Mouse (Mus musculus): ENCODE data around the gene Ect2. TPM values are rescaled to one million over a fixed set of nuclear protein-coding genes. Genes with fewer than 3 reads are reported as not detected.

Gene Ect2
- polyA plus RNA-seq, 1 experiment from 2014 or later, result 47.2 TPM

DNA sequence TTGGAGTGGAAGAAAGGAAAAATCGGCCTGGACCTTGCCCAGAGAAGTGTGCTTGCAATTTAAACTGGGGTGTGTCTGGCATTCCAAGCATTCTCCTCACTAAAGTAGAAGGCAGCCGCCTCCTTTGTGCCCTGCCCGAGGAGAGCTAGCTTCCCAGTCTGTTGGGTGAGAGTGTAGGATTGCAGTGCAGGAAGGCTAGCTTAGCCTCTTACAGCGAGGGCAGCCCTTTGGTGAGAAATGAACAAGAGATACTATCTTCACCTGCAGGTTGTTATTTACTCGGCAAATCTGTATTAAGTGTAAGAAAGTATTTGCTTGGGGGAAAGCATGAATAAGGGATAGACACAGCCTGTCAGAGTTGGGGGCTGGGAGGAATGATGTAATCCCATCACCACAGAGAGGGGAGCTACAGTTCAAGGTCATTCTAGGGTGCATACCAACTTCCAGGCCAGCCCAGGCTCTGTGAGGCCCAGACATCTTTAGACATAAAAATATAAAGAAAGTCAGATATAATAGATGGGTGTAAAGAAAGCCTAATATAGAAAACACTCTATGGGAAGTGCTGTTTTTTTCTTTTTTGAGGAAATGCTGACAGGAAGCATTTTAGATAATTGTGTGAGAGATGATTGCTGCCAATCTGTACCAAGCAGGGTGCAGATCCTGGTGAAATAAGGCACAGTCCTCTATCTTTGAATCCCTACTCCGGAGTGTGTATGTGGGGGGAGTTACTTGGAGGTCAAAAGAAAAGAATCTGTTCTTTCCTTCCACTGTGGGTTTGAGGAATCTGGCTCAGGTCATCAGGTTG lies 1.6 kb upstream of the Ect2 start:
- Histone ChIP-seq H3K4me2 (replicated peaks) (no peak overlapping the region), H3K4me3 (no peak overlapping the region), H3K36me3 (peaks cover under 1% of the 10 kb centered on the region; the same call in 1 of the 2 replicates), H3K27me3 (no peaks in the 10 kb centered on the region), H3K4me1 (peaks cover 31% of the 10 kb centered on the region), H3K9ac (no peak overlapping the region), H3K27ac (no peak overlapping the region), H3K9me3 (no peaks in the 10 kb centered on the region)
- no peak for ATAC-seq (ENCODE audit: low FRiP score, low read depth)
- WGBS, result 24% methylated on average over 6 of the region's 6 CpGs

DNA sequence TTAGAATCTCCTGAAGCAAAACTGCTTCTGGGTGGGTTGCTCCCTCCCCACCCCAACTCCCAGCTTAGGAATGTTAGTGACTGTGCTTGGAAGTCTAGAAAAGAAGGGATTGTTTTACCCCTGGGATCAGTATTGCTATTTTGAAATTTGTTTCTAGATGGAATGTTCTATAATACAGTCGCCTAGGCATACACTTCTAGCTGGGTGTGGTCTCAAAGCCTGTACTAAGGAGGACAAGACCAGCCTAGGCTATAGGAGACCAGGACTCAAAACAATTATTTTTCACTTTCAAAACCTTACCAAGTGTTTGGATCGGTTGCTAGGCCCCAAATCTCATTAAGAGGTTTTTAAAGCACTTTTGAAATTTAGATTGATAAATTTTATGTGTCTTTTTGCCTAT lies 602 bp upstream of the Ect2 start:
- peaks cover 9% of the 10 kb centered on the region for H3K36me3 ChIP-seq
- H3K27ac ChIP-seq, result 0 out of 2 replicates have a peak overlapping the region, but pooled peaks have one; percentile 6
- H3K9ac ChIP-seq, result 0 out of 2 replicates have a peak overlapping the region, but pooled peaks have one; percentile 48
- peaks cover 31% of the 10 kb centered on the region for H3K4me1 ChIP-seq
- WGBS, result 66% methylated on average over 2 of the region's 2 CpGs
- H3K27me3 ChIP-seq, result no peaks in the 10 kb centered on the region
- no peak; the same call in 1 of the 2 replicates for ATAC-seq (ENCODE audit: low FRiP score, low read depth)
- peak overlapping the region; percentile 56 for H3K4me2 ChIP-seq (replicated peaks)
- no peaks in the 10 kb centered on the region for H3K9me3 ChIP-seq
- peak overlapping the region; percentile 85 for H3K4me3 ChIP-seq

DNA sequence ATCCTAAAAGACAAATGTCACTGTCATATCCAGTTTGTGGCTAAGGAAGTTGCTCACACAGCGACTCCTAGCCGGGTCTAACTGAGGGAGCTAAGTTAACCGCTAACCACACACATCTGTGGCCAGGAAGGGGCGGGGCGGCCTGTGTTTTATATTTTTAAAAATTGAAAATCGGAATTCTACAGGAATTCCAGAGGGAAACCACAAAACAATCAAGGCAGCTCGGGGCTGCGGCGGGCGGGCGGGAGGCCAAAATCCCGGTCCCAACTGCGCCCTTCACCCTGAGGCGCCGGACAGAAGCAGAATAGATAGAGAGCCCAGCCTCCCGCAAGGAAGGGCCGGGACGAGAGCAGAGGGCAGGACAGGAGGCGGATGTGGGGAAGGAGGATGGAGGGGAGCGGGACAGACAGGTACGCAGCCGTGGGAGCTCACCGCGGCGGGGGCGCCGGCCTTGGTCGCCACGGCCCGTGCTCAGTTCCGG lies 447 bp downstream of the Ect2 start:
- no peak for ATAC-seq (ENCODE audit: low FRiP score, low read depth)
- Histone ChIP-seq H3K9me3 (no peaks in the 10 kb centered on the region), H3K9ac (peak overlapping the region; percentile 83), H3K27me3 (no peaks in the 10 kb centered on the region), H3K36me3 (peaks cover 18% of the 10 kb centered on the region), H3K4me1 (peaks cover 29% of the 10 kb centered on the region), H3K27ac (peak overlapping the region; percentile 83), H3K4me2 (replicated peaks) (peak overlapping the region; percentile 72), H3K4me3 (peak overlapping the region; percentile 85)
- under 1% methylated on average over 31 of the region's 31 CpGs for WGBS

DNA sequence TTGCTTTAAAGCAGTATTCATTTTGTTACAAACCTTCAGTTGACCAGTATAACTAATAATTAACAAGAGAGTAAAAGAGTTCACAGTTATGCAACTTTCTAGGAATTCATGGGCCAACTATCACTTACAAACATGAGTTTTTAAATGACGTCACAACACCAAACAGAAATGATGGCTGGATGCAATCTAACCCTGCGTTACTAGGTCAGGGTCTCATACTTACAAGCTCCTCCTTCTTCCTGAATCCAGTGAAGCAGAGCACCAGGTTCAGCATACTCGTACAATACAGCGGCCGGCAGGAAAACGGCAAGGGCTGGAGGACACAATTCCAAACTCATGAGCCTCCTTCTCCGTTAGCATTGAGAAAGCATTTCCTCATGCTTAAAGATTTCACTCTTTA lies 7.9 kb downstream of the Ect2 start:
- Histone ChIP-seq H3K9me3 (no peaks in the 10 kb centered on the region), H3K4me3 (no peak overlapping the region), H3K27ac (no peak overlapping the region), H3K27me3 (no peaks in the 10 kb centered on the region), H3K4me2 (replicated peaks) (no peak overlapping the region), H3K36me3 (peaks cover 68% of the 10 kb centered on the region), H3K4me1 (no peaks in the 10 kb centered on the region), H3K9ac (no peak overlapping the region)
- ATAC-seq (ENCODE audit: low FRiP score, low read depth), result no peak
- 96% methylated on average over 7 of the region's 7 CpGs for WGBS

DNA sequence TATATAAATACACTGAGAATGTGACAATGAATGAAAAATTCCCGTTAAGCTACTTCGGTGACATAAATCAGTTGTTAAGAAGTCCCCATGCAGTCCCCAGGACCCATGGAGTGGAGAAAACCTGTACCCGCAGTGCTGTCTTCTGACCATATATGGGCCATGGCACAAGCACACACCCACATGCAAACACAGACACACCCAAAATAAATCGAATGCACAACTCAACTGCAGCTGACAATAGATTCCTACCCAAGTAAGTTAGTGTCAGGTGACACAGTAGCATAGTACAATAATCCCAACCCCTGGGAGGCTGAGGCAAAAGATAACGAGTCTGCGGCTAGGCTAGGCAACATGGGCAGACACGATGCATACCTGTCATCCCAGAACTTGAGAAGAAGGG lies 10.1 kb downstream of the Ect2 start:
- H3K4me1 ChIP-seq, result no peaks in the 10 kb centered on the region
- H3K36me3 ChIP-seq, result peaks cover 71% of the 10 kb centered on the region
- no peak overlapping the region for H3K4me3 ChIP-seq
- H3K27ac ChIP-seq, result no peak overlapping the region
- no peaks in the 10 kb centered on the region for H3K9me3 ChIP-seq
- H3K27me3 ChIP-seq, result no peaks in the 10 kb centered on the region
- ATAC-seq (ENCODE audit: low FRiP score, low read depth), result no peak
- H3K4me2 ChIP-seq (replicated peaks), result no peak overlapping the region
- no peak overlapping the region for H3K9ac ChIP-seq
- 93% methylated on average over 7 of the region's 7 CpGs for WGBS

DNA sequence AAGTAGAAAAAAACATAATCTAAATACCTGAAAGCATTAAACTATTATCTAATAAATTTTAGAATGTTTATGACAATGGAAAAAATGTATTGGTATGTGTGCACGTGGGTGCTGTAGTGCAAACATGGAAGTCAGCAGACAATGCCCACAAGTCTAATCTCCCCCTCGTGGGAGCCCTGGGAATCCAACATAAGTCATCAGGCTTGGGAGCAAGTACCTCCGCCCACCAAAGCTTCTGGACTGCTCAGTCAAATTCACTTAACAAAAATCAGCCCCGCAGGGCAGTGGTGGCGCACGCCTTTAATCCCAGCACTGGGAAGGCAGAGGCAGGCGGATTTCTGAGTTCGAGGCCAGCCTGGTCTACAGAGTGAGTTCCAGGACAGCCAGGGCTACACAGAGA lies 13.6 kb downstream of the Ect2 start:
- H3K4me2 ChIP-seq (replicated peaks), result no peak overlapping the region
- H3K9me3 ChIP-seq, result no peaks in the 10 kb centered on the region
- WGBS, result 89% methylated on average over 8 of the region's 8 CpGs
- no peaks in the 10 kb centered on the region for H3K4me1 ChIP-seq
- H3K9ac ChIP-seq, result no peak overlapping the region
- H3K27me3 ChIP-seq, result no peaks in the 10 kb centered on the region
- H3K27ac ChIP-seq, result no peak overlapping the region
- no peak for ATAC-seq (ENCODE audit: low FRiP score, low read depth)
- H3K4me3 ChIP-seq, result no peak overlapping the region
- peaks cover 79% of the 10 kb centered on the region for H3K36me3 ChIP-seq

DNA sequence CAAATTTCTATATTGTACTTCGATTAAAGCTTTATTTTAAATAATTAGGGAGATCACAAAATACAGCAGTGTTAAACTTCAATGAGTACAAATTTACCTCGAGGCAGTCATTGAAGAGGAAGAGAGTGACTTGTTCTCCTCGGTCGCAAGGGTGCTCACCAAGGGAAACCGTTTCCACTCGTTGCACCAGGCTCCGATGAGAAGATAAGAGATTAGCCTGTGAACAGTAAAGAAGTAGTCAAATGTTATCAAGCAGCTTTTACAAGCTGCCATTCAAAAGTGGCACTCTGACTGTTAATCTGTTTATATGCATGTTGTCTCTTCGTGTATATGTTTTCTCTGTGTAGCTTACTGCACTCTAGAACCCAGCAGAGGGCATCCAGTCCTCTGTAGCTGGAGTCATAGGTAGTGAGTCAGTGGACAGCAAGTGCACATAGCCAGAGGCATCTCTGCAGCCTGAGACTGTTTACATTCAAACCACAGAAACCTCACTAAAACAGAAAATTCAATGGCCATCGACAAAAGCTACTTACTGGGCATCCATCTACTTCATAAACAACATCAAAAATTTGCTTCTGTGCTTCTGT lies 31.7 kb downstream of the Ect2 start:
- H3K27me3 ChIP-seq, result no peaks in the 10 kb centered on the region
- 91% methylated on average over 9 of the region's 9 CpGs for WGBS
- H3K36me3 ChIP-seq, result peaks cover 61% of the 10 kb centered on the region
- H3K4me3 ChIP-seq, result no peak overlapping the region
- H3K9ac ChIP-seq, result no peak overlapping the region
- ATAC-seq (ENCODE audit: low FRiP score, low read depth), result no peak
- H3K27ac ChIP-seq, result no peak overlapping the region
- H3K4me1 ChIP-seq, result no peaks in the 10 kb centered on the region
- no peak overlapping the region for H3K4me2 ChIP-seq (replicated peaks)
- no peaks in the 10 kb centered on the region for H3K9me3 ChIP-seq

DNA sequence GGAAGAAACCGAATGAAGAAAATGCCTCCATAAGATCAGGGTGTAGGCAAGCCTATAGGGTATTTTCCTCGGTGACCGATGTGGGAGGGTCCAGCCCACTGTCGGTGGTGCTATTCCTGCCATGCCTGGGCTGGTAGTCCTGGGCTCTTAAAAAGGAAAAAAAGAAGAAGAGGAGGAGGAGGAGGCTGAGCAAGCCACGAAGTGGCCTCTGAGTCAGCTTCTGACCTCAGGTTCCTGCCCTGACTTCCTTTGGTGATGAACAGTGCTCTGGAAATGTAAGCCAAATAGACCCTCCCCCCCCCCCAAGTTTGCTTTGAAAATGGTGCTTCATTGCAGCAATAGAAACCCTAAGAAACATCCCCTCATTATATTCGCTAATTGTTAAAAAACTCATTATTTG lies 32.7 kb downstream of the Ect2 start:
- no peak overlapping the region for H3K4me2 ChIP-seq (replicated peaks)
- no peak overlapping the region for H3K27ac ChIP-seq
- no peaks in the 10 kb centered on the region for H3K9me3 ChIP-seq
- no peak overlapping the region for H3K4me3 ChIP-seq
- no peak overlapping the region for H3K9ac ChIP-seq
- no peaks in the 10 kb centered on the region for H3K27me3 ChIP-seq
- H3K4me1 ChIP-seq, result no peaks in the 10 kb centered on the region
- 89% methylated on average over 6 of the region's 6 CpGs for WGBS
- peaks cover 64% of the 10 kb centered on the region for H3K36me3 ChIP-seq
- no peak for ATAC-seq (ENCODE audit: low FRiP score, low read depth)

DNA sequence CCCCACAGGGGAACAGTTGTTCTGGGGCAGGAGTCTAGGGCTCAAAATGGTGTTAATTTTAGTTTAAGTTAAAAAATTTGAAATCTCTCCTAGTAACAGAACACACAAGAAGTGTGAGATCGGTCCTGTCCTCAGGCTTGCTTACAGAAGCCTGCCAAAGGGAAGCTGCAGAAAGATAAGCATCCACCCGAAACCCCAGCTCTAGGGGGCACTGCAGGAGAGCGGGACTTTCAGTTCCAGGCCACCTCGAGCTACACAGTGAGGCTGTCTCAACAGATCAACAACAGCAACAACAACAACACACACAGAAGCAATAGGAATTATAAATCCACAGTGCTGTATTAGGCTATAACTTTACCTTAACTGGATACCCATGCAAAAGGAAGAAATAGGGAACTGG lies 35.5 kb downstream of the Ect2 start:
- ATAC-seq (ENCODE audit: low FRiP score, low read depth), result no peak

DNA sequence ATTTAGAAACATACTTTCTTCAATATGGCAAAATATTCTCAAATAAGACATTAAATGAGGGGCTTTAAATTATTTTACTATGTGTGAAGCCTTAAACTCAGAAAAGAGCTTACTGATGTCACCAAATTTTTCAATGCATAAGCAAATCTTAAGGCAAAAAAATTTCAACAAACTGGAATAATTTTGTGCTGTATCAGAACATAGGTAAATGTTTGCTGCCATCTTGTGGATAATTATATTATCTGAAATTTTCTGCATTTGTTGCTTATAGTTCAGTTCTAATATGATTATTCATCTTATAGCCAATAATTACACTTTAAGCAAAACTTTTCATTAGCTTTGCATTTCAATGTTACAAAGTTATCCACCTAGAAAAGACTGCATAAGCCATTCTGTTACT lies 42.8 kb downstream of the Ect2 start:
- Histone ChIP-seq H3K9ac (no peak overlapping the region), H3K27ac (no peak overlapping the region), H3K36me3 (peaks cover 51% of the 10 kb centered on the region), H3K27me3 (no peaks in the 10 kb centered on the region), H3K9me3 (no peaks in the 10 kb centered on the region), H3K4me2 (replicated peaks) (no peak overlapping the region), H3K4me1 (no peaks in the 10 kb centered on the region), H3K4me3 (no peak overlapping the region)
- ATAC-seq (ENCODE audit: low FRiP score, low read depth), result no peak

More for the DNA sequence above, 35.5 kb downstream of the Ect2 start:
- Histone ChIP-seq H3K9ac (no peak overlapping the region), H3K4me3 (no peak overlapping the region), H3K27ac (no peak overlapping the region), H3K36me3 (peaks cover 64% of the 10 kb centered on the region), H3K4me1 (no peaks in the 10 kb centered on the region), H3K4me2 (replicated peaks) (no peak overlapping the region), H3K27me3 (no peaks in the 10 kb centered on the region), H3K9me3 (no peaks in the 10 kb centered on the region)
- WGBS, result 84% methylated on average over 4 of the region's 4 CpGs

DNA sequence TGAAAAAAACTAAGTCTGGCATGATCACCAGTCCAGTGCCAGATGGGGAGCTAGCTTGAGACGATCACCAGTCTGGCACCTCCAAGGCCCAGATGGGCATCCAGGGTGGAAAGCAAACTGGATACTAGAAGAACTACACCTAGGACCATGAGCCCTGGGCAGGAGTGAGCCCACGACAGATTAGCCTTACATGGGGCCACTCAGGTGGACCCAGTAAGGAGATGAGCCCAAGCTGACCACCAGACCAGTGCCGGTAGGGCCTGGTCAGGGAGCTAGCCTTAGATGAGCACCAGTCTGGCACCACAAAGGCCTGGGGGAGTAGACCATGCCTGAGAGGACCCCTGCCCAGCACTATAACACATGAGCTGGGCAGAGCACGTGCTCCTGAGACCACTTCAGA lies 44.6 kb downstream of the Ect2 start:
- 88% methylated on average over 4 of the region's 4 CpGs for WGBS
- peaks cover 50% of the 10 kb centered on the region for H3K36me3 ChIP-seq

DNA sequence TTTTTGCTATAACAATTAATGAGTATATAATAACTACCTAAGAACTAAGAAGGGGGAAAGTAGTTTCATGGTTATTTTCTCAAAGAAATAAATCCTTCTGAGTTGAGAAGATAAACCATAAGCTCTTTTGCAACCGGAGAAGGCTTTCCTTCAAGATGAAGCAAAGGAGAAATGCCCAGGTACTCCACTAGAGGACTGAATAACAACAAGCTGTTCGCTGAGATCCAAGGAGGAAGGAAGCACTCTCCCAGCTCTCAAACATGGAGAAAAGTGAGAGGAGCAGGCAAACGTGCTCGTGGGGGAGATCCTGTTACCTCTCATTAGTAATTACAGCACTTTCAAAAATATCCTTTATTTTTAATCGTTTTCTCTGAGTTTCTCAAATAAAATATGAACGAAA lies 46.5 kb downstream of the Ect2 start:
- H3K4me3 ChIP-seq, result no peak overlapping the region
- H3K4me2 ChIP-seq (replicated peaks), result no peak overlapping the region
- H3K9me3 ChIP-seq, result no peaks in the 10 kb centered on the region
- H3K4me1 ChIP-seq, result no peaks in the 10 kb centered on the region
- no peaks in the 10 kb centered on the region for H3K27me3 ChIP-seq
- H3K36me3 ChIP-seq, result peaks cover 43% of the 10 kb centered on the region
- H3K27ac ChIP-seq, result no peak overlapping the region
- WGBS, result 71% methylated on average over 6 of the region's 6 CpGs
- H3K9ac ChIP-seq, result no peak overlapping the region
- ATAC-seq (ENCODE audit: low FRiP score, low read depth), result no peak

More for the DNA sequence above, 44.6 kb downstream of the Ect2 start:
- Histone ChIP-seq H3K4me2 (replicated peaks) (no peak overlapping the region), H3K9ac (no peak overlapping the region), H3K4me1 (no peaks in the 10 kb centered on the region), H3K9me3 (no peaks in the 10 kb centered on the region), H3K27me3 (no peaks in the 10 kb centered on the region), H3K27ac (no peak overlapping the region), H3K4me3 (no peak overlapping the region)
- no peak for ATAC-seq (ENCODE audit: low FRiP score, low read depth)
